Mouse (Mus musculus) cerebellum, postnatal 36 days (tissue): ENCODE results near the gene Pikfyve.

ENCODE experiments used
- DNase-seq, 2 experiments: peaks; one replicate each; pipeline ENCODE4 v3.0.0; 2021 to 2022; ENCODE audit warnings: mixed read lengths in 2 of 2

Gene Pikfyve

GRCm38 (mm10) chr1:65314054-65315021, 127.9 kb downstream of the Pikfyve start:
- no peak for DNase-seq

GRCm38 (mm10) chr1:65315022-65315407, 128.5 kb downstream of the Pikfyve start:
- no peak for DNase-seq
